Mouse (Mus musculus) lung, postnatal 36 days (tissue): ENCODE measurements around the gene Krt78.
A peak's percentile ranks its signal among the peaks of the same experiment; 100 is the strongest.

Experiments used
- DNase-seq: peaks from one replicate; pipeline ENCODE4 v3.0.0; 2022; ENCODE audit warnings: mixed read lengths

Krt78 gene

GRCm38 (mm10) chr15:101970536-101970935 is 16.4 kb upstream of the Krt78 start:
- DNase-seq = peak; percentile 74

GRCm38 (mm10) chr15:101966808-101967207 is 12.7 kb upstream of the Krt78 start:
- DNase-seq = peak; percentile 91

- DNase-seq = no peak
These were observed 4.8 kb upstream of the Krt78 start for GRCm38 (mm10) chr15:101958891-101959290.

DNA sequence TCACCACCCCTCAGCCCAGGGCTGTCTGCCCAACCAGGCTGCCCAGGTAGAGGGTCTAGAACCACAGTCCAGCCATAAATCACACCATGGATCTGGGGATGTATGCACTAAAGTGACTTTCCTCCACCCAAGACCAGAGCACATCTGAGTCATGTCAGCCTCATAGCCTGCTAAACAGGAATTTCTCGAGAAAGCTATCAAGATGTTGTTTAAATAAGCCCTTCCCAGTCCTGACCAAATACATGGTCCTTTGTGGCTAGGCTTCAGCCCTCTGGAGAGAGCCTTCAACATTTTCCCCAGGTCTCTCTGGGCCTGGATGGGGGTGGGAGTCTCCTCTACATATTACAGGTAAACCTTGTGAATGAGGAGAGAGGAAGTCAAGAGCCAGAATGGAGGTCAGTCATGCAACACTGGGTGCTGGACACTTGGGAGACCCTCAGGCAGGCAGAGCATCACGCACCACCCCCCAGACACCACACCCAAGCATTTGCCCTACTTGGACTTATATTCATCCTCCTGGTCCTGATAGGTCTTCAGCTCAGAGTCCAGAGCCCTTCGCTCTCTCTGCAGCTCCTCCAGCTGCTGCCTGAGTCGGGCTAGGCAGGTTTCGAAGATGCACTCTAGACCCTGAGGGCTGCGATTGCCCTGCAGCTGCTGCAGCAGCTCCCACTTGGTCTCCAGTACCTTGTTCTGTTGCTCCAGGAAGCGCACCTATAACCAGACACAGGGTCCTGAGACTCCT is 1.2 kb downstream of the Krt78 start:
- DNase-seq = no peak

DNA sequence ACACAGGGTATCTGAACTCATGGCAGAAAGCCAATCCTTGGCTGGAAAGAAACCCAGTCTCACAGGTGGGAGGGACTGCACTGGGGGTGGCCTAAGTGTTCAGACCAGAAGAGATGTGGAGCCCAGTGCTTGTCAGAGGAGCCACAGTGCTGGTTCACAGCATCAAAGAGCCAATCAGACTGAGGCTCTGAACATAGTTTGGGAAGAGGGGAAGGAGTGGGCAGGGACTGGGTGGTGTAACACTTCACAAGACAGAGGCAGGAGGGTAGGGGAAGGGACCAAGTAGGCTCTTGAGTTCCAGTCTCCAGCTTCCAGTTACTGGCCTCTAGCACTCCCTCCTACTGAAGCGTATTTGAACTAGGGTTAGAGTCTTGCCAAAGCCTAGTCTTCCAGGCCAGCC is 8.7 kb downstream of the Krt78 start:
- DNase-seq = no peak

GRCm38 (mm10) chr15:101941948-101942347 is 12.1 kb downstream of the Krt78 start:
- no peak for DNase-seq

DNA sequence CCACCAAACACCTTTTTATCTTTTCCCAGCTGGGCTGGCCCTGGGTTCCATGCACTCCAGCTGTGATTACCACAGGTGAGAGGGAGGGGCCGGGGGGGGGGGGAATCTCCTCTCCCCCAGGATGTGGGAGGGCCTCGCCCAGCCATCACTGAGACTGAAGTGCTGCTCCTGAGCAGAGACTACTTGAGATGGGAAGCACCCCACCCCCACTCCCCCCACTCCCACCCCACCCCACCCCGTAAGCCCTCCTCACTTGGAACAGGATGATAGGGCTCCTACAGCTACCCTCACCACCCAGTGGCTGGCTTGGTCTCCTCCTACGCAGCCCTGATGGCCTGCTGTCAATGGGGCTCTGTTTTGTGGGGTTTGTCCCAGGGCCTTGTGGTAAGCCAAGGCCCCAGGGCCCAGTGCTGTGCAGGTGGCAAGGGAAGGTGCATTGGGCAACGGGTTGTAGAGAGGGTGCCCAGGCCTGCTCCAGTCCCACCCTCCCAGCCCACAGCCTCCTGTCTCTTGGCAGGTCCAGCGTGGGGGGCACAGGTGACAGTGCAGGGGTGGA is 13.7 kb downstream of the Krt78 start, which contains the start of gene Krt79:
TSS of gene Krt79 (minus strand) at position 51 of the 556 bp plus-strand sequence.
- no peak for DNase-seq

DNA sequence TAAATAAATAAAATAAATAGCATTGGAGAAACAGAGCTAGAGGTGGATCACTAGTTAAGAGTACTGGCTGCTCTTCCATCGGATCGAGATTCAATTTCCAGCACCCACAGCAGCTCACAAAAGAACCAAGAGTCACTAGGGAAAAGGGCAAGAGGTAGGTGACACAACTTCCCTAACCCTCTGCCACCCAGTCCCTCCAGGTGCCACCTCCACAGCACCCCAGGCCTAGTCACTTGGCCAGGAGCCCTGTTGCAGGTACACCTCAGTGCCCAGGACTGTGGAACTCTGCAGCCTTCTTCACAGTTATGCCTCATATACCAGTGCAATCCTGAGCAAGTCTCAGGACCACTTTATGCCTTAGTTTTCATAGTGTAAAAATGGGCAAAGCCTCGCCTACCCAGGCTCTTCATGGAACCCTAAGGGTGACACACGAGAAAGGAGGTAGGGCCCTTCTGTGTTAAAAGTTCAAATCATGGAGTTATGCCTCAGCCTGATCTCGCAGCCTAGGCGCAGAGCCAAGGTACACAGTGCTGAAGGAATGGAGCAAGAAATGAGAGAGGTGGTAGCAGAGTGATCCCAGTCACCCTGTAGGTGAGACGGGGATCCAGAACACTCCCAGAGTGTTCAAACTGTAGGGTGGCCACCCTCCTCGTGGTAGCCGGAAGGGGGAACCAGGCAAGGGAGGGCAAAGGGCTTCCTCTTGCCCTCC is 15.3 kb downstream of the Krt78 start:
- DNase-seq = peak; percentile 62

DNA sequence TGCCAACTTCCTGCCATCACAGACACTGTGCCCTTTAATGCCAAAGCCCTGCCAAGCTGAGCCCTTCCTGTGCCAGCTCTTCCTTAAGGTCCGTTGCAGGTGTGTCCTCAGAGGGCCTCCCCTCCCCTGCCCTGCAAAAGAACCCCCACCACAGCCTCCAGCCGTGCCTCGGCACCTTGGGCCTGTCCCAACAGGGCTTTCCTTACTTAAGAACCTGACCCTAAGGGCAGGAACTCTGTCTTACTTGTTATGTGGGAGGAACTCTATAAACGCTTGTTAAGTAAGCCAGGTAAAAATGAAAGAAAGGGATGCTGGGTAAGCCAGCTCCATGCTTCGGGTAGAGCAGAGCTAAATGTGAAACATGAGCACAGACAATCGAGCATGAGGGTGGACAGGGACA is 21.1 kb downstream of the Krt78 start:
- no peak for DNase-seq

GRCm38 (mm10) chr15:101929666-101930065 is 24.4 kb downstream of the Krt78 start:
- peak; percentile 62 for DNase-seq

DNA sequence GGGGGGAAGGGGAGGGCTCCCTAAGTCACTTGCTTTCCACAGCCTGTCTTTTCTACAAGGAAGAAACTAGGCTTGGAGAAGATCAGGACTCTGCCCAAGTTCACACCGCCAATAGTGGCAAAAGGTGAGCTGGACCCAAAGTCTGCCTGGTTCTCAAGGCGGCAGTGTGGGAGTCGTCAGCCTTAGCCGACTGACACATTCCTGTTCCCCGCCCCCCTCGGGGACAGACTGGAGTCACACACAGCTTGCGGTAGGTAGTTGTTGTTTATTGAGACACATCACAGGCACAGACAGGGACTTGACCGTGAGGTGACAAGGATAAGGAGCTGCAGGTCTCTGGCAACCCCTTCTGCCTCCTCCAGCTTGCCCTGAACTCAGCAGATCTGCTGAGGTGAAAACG is 25.0 kb downstream of the Krt78 start:
- DNase-seq = peak; percentile 30

- peak; percentile 39 for DNase-seq
These were observed 26.6 kb downstream of the Krt78 start for GRCm38 (mm10) chr15:101927340-101928080.

DNA sequence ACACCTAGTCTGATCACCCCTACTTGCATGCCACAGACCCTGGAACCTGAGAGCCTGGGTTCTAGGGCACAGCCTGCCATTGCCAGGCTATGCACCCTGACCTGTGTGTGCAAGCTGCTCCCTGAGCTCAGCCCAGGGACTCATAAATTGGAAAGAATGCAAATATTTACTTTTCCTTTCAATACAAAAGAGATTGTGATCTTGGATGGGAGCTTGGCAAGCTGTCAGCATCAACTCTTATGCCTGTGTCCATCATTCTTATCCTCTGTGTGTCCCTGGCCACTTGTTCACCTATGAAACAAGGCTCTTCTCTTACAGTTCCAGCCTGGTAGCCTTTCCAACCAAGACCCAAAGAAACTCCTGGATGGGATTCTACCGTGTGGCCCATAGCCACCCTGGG is 29.0 kb downstream of the Krt78 start:
- peak; percentile 22 for DNase-seq

DNA sequence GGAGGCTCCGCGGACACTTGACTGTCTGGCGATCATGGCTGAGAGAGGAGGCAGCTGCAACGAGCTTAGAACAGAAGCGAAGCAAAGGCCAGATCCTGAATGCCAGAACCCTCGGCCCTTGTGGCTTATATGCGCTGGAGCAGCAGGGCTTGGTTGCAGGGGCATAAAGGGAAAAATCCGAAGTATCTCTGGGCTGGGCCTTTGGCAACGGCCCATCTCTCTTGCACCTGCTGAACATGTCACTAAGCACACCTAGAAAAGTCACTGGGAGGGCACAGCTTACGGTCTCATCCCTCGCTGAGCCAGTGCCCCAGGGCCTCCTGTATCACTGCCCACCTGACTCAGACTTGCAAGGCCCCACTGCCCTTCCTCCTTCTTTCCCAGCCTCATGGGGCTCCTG is 29.5 kb downstream of the Krt78 start, which contains the start of gene Krt4:
TSS of gene Krt4 (minus strand) at position 101 of the 400 bp plus-strand sequence.
- no peak for DNase-seq

DNA sequence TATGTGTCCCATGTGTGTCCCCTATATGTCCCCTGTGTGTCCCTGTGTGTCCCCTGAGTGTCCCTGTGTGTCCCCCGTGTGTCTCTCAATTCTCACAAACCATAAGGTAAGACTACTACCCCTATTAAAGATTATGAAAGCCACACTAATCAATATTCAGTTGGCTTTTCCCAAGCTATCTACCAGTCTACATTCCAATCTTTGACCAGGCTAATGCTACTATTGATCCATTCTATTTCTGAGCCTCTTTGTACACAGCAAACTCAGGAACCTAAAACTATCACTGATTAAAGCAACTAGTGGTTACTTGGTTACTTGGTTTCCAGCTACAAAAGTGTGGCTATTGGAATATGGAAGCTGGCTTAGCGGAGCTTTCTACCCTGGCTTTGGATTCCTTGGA is 31.8 kb downstream of the Krt78 start:
- DNase-seq = no peak

- no peak for DNase-seq
These were observed 38.0 kb downstream of the Krt78 start for GRCm38 (mm10) chr15:101916072-101916471.

DNA sequence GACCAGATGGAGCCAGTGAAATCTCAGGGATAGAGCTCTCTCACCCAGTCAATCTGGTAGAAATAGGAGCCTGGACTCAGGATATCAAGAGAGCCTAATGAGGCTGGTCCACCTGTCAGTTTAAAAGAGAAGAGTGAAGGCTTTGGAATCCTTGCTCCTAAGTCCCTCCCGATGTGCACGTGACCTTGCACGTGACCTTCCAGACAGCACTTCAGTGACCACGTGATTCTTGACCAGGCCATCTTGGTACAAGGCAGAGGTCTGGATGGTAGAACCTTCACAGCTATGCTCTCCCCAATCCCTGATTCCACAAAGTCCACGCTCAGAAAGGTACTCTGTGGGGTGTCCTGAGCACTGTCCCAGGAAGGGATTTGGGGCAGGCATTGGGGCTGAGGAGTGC is 49.2 kb downstream of the Krt78 start:
- no peak for DNase-seq

DNA sequence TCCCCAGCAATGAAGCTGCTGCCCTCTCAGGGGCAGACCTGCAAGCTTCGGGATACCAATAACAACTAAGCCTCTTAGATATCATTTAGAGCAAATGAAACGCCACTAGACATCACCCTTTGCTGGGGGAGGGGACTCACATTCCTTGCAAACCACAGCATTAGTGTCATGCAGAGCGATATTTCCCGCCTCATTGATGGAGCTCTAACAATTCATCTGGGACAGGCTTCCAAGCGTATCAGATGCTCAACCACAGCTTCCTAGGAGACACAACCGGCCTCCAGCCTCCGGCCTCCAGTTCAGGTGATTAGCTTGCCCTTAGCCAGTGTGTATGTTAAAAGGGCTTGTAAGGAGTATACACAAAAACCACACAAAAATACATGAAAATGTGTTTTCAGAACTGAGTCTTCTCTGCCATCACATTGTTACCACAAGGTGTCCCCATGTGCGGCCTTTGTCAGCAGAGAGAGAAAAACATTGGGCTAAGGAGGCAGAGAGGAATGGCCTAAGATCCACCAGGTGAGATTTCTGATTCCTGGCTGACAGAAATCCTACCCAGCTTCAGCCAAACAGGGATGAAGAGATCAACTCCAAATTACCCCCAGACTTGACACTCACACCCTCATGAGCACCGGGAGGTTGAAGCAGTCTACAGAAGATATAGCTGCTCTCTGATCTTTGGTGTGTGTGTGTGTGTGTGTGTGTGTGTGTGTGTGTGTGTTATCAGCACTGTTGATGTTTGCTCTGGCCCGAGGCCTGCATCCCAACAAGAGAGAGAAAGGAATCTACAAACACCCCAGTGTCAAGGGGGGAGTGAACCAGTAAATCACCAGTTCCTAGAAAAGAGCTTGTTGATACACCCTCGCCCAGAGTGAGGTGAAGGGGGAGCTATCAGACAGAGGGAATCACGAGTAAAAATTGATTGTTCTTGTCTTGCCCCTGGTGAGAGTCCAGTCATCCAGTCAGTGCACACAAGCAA is 51.6 kb downstream of the Krt78 start:
- DNase-seq = peak; percentile 17
